Mouse (Mus musculus) ES-Bruce4 (cell line): ENCODE data around the gene Znrf1. TPM values are rescaled to one million over a fixed set of nuclear protein-coding genes. Genes with fewer than 3 reads are reported as not detected.
"Not testable (repeated sequence)": the region's sequence is repeated elsewhere in the genome, so short reads cannot be mapped to it uniquely, and the experiment has no call there.

Experiments used
- H3K27ac ChIP-seq: 2 replicates; pipeline ENCODE4 v1.5.1; 2012; ENCODE audit warnings: low read length, inconsistent platforms; ENCODE audit not compliant: insufficient read depth
- H3K27me3 ChIP-seq: 2 replicates; pipeline ENCODE4 v1.6.1; 2012; ENCODE audit warnings: mild to moderate bottlenecking, low read length, inconsistent platforms; ENCODE audit not compliant: control insufficient read depth, poor library complexity, insufficient read depth, severe bottlenecking
- H3K36me3 ChIP-seq: 2 replicates; pipeline ENCODE4 v1.6.1; 2012; ENCODE audit warnings: inconsistent platforms, mild to moderate bottlenecking, low read length, moderate library complexity; ENCODE audit not compliant: control insufficient read depth, poor library complexity, insufficient read depth, severe bottlenecking
- H3K4me1 ChIP-seq: one replicate; pipeline ENCODE4 v1.8.1; 2011; ENCODE audit warnings: low read length; ENCODE audit not compliant: control insufficient read depth, insufficient read depth
- H3K4me3 ChIP-seq: 2 replicates; pipeline ENCODE4 v1.5.1; 2011; ENCODE audit warnings: low read depth, mild to moderate bottlenecking, low read length
- H3K9ac ChIP-seq: 2 replicates; pipeline ENCODE4 v1.6.1; 2012; ENCODE audit warnings: low read depth, mild to moderate bottlenecking, inconsistent platforms; ENCODE audit not compliant: poor library complexity, severe bottlenecking
- H3K9me3 ChIP-seq: replicated peaks from 2 replicates; pipeline ENCODE4 v1.6.1; 2012; ENCODE audit warnings: mild to moderate bottlenecking, low read length, inconsistent platforms; ENCODE audit not compliant: control insufficient read depth, poor library complexity, insufficient read depth, severe bottlenecking
- CTCF ChIP-seq: IDR thresholded peaks from one replicate; pipeline ENCODE4 v1.8.1; 2011; ENCODE audit warnings: low read depth, low read length
- EP300 ChIP-seq: IDR thresholded peaks from 2 replicates; pipeline ENCODE4 v1.6.1; 2011; ENCODE audit warnings: low read depth, low read length; ENCODE audit not compliant: insufficient read depth
- POLR2A ChIP-seq: IDR thresholded peaks from one replicate; pipeline ENCODE4 v1.8.1; 2011; ENCODE audit warnings: low read length; ENCODE audit not compliant: insufficient read depth
- polyA plus RNA-seq: library from polyadenylated mRNA; stranded (reverse); fragments of >200 nt; gene quantifications from 2 replicates; pipeline ENCODE4 v1.2.4, GENCODE M21; 2011; ENCODE audit warnings: low read depth; ENCODE audit not compliant: missing spikeins, insufficient read depth, insufficient read length

The Znrf1 gene
- polyA plus RNA-seq, 1 experiment = 38.5 TPM

- H3K9ac ChIP-seq = peak overlapping the region; percentile 99
- no peaks in the 10 kb centered on the region for H3K27me3 ChIP-seq
- peaks cover 1% of the 10 kb centered on the region for H3K4me1 ChIP-seq
- peak overlapping the region; percentile 85 for H3K27ac ChIP-seq
- no peaks in the 10 kb centered on the region for H3K9me3 ChIP-seq
- peak overlapping the region; percentile 86 for H3K4me3 ChIP-seq
- no peaks in the 10 kb centered on the region; the same call in 1 of the 2 replicates for H3K36me3 ChIP-seq
- no peak for TF ChIP-seq EP300
- no peak for TF ChIP-seq POLR2A
- TF ChIP-seq CTCF = no peak
Measured at GRCm38 (mm10) chr8:111642939-111643263, 107.0 kb downstream of the Znrf1 start.

GRCm38 (mm10) chr8:111643264-111644141 lies 107.6 kb downstream of the Znrf1 start, which contains the start of gene Zfp1:
Gene Zfp1, plus strand, starts transcription at chr8:111643401.
- peaks cover 1% of the 10 kb centered on the region for H3K4me1 ChIP-seq
- H3K9ac ChIP-seq = peak within 1 kb of the TSS; percentile 99
- H3K27me3 ChIP-seq = no peaks in the 10 kb centered on the region
- H3K27ac ChIP-seq = peak within 1 kb of the TSS; percentile 85
- TF ChIP-seq EP300 (peak; percentile 51; the same call in 1 of the 2 replicates), POLR2A (no peak), CTCF (no peak)
- H3K4me3 ChIP-seq = peak within 1 kb of the TSS; percentile 86
- no peaks in the 10 kb centered on the region; the same call in 1 of the 2 replicates for H3K36me3 ChIP-seq
- no peaks in the 10 kb centered on the region for H3K9me3 ChIP-seq

- Histone ChIP-seq H3K4me3 (peak overlapping the region; percentile 86), H3K27ac (peak overlapping the region; percentile 76), H3K9ac (peak overlapping the region; percentile 99)
- not testable (repeated sequence) for H3K4me1 ChIP-seq, H3K9me3 ChIP-seq, H3K27me3 ChIP-seq, H3K36me3 ChIP-seq
Measured at GRCm38 (mm10) chr8:111644286-111645051, 108.6 kb downstream of the Znrf1 start.

DNA sequence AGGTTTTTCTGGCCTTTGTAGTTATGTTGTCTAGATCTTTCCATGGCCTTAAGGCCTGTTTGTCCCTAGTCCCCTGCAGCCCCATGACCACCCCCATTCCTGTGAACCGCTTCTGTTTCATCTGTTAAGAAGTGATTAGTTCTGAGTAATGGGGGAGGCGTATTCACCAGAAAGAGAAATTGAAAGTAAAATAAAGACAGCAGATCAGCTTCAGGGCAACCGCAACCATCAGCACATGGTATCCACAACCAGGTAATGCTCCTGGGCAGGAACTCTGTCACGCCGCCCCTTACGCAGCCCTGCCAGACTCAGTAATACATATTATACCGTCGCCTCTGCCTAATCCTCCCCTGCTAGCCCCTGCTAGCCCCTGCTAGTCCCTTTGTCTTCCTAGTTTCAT lies 109.8 kb downstream of the Znrf1 start:
- no peak for TF ChIP-seq CTCF
- no peak for TF ChIP-seq EP300
- TF ChIP-seq POLR2A = no peak
- Histone ChIP-seq H3K4me1 (peaks cover 6% of the 10 kb centered on the region), H3K27ac (peak overlapping the region; percentile 47; the same call in 1 of the 2 replicates), H3K9ac (peak overlapping the region; percentile 34), H3K9me3 (no peaks in the 10 kb centered on the region), H3K4me3 (no peak overlapping the region), H3K36me3 (no peaks in the 10 kb centered on the region; the same call in 1 of the 2 replicates), H3K27me3 (no peaks in the 10 kb centered on the region)

DNA sequence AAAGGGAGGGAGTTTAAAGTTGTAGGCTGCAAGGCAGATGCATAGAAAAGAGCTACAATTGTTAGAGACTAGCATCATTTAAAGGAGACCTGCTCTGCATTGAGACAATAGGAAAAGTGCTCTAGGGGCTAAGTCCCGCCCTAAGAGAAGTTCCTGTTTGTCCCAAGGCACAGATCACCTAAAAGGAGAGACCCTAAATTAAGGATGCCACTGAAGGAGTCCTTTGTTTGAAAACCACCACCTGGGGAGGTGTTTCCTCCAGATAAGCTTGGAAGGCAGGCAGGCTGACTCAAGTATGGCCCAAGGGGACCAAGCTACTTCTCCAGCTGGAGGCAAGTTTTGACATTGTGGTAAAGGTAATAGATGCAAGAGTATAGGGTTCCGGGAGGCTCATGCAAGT lies 112.9 kb downstream of the Znrf1 start:
- Histone ChIP-seq H3K4me3 (no peak overlapping the region), H3K27me3 (no peaks in the 10 kb centered on the region), H3K9ac (no peak overlapping the region), H3K9me3 (no peaks in the 10 kb centered on the region), H3K36me3 (no peaks in the 10 kb centered on the region; the same call in 1 of the 2 replicates), H3K27ac (peak overlapping the region; percentile 99), H3K4me1 (peaks cover 8% of the 10 kb centered on the region)
- TF ChIP-seq CTCF (no peak), EP300 (peak; percentile 98)

DNA sequence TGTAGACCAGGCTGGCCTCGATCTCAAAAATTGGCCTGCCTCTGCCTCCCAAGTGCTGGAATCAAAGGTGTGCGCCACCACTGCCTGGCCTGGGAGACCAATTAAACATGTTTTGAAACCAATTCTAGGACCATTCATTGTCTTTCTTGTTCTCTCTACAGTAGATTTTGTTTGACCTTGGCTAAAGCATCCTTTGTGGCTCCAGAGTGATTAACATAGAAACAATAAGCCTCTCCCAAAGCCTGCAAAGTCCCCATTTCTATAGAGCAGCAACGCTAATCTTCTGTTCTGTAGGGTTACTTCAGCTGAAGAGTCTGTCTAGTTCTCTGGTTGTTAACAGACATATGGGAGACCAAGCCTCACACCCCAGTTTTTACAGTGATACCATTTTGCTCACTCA lies 114.8 kb downstream of the Znrf1 start:
- Histone ChIP-seq H3K4me3 (no peak overlapping the region), H3K27me3 (no peaks in the 10 kb centered on the region), H3K9me3 (no peaks in the 10 kb centered on the region), H3K27ac (peak overlapping the region; percentile 98), H3K4me1 (peaks cover 6% of the 10 kb centered on the region), H3K36me3 (no peaks in the 10 kb centered on the region; the same call in 1 of the 2 replicates), H3K9ac (peak overlapping the region; percentile 60)
- TF ChIP-seq POLR2A (no peak), EP300 (peak; percentile 86)
